Mouse (Mus musculus) kidney, adult 9 months (tissue): ENCODE measurements at regions not wholly inside any gene's neighbourhood (a gene's known extent, or its start where the extent isn't known, plus 50 kb on each side); places are given as distances from the start of the nearest gene placed in this dataset.

Experiments
- DNase-seq: peaks from one replicate; pipeline ENCODE4 v3.0.0; 2022

DNA sequence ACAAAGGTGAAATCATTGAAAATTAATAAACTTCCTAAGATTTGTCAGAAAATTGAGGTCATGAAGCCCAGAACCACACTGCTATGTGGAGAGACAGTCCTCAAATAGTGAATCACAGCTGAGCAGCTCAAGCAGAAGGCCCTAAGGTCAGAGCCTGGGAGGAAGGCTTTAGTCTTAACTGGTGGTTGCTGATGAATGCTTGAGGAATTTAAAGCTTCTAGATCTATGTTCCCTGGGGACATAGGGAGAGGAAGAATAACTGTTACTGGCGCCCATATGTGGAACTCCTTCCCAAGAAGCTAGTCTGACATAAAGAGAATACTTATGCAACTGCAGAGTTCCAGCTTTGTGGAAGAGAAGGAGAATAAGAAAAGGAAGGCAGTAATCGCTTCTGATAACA lies 919.5 kb downstream of the D3Ertd751e start:
- DNase-seq: no peak

DNA sequence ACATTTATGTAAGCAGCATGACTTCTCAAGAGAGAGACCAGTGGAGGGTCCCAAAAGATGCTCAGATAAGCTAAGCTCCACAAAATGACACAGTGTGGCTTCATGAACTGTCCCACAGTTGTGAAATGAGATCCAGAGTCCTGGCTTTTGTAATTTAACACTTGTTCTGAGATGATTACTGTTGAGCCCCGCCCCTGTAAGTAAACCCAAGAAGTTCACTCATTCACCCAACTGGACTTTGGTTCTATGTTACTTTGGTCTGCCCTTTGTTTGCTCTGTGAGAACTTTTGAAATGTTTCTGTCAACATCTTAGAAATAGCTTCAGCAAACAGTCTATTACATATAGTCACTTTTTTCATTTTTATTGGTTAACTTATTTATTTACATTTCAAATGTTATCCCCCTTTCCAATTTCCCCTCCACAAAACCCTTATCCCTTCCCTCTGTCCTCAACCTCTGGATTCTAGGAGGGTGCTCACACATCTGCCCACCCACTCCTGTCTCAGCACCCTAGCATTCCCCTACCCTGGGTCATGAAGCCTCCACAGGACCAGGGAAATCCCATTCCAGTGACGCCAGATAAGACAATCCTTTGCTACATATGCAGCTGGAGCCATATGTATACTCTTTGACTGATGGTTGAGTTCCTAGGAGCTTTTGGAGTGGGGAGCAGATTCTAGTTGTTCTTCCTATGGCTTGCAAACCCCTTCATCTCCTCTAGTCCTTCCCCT lies 934.4 kb downstream of the D3Ertd751e start:
- DNase-seq: peak; percentile 65

DNA sequence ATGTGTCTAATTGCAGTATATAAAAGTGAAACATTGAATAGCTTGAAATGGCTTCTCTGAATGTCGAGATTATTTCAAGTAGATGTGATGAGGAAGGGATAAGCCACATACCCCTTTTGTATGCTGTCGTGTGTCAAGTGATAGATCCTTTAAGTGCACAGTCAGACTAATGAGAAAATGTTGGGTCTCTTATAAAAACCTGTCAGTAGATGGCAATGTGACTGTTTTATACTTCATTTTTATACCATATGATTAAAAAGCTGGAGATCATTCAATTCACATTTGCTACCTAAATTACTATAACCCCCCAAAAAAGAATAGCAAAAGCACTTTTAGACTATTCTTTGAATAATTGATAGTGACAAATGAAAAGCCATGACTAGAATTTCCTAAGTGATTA lies 952.3 kb downstream of the D3Ertd751e start:
- no peak for DNase-seq

DNA sequence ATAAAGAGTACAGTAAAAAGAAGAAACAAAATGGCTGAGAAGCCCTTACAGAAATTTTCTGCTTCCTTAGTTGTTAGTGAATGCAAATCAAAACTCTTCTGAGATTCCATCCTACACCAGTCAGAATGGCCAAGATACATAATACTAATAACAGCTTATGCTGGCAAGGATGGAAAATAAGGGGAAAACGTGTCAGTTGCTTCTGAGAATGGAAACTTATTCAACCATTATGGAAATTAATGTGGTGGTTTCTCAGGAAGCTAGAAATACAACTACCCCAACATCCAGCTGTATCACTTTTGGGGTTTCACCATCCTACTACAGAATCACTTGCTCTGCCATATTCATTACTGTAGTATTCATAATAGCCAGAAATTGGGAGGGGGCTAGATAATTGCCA lies 996.5 kb downstream of the D3Ertd751e start:
- DNase-seq: no peak

DNA sequence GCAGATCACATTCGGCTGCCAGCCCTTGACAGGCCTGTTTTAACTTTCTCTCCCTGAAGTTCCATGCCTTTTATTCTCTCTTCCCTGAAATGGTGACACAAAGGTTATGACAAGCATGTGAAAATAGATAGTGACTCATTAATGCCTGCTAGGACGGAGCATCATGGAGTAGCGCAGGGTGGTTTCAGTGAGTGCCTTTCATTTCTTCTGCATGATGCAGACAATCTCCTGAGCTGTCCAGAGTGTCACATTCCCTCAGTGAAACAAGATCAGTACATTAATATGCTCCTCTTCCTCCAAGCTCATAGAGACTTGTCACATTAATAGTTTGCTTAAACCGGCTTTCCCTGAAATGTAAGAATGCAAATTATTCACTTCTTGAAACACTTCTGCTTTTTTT lies 1010.7 kb downstream of the D3Ertd751e start:
- DNase-seq: no peak

DNA sequence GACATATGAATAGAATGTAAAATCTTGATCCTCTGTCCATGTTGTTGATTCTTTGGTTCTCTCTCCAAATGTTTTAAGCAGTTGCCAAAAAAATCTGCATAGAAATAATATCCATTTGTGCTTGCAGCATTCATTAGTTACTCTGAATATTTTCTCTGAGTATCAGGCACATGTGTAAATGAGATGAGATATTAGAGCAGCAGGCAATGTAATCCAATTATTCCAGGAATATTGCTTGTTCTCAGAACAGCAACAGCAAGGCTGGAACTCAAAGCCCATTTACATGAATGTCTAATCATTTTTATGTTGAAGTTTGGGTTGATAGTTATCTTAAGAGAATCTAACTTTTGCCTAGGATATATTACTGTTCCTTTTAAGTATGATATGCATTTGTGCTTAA lies 1014.9 kb downstream of the D3Ertd751e start:
- DNase-seq: no peak

DNA sequence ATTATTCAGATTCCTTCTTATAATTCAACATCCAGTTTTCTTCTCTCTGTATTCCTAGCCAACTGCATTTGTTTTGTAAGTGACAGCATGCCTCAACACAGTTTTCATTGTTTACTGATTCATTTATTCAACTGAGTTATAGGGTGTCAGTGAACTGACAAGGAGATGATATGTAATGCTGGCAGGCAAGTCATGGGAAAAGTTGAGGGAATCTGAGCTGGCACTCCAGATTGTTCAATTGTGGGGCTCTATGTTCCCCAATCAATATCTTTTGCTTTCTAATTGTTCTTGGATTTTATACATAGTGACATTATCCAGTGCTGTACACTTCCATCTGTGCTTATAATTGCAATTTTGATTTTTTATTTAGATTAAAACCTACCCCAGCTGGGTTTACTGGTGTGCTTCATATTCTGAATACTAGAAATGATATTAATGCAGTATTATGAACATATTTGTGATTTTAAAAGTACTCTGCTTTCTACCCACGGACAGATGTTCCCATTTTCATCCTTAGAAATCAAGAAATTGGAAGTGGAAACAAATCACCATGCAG lies 1015.5 kb downstream of the D3Ertd751e start:
- DNase-seq: no peak

DNA sequence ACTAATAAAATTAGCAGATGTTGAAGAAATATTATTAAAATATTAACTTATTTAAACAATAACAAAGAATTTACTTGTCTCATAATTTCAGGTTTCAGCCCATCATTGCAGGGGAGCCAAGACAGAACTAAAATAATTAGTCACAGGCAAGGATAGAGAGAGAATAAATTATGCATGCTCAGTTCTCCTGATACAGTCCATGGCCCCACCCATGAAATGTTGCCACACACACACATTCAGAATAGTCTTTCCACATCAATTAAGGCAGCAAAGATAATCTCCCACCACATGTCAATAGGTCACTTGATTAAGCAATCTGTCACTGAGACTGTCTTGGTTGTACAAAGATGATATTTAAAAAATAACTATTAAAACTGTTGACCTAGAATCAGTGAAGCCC lies 1019.8 kb downstream of the D3Ertd751e start:
- no peak for DNase-seq

DNA sequence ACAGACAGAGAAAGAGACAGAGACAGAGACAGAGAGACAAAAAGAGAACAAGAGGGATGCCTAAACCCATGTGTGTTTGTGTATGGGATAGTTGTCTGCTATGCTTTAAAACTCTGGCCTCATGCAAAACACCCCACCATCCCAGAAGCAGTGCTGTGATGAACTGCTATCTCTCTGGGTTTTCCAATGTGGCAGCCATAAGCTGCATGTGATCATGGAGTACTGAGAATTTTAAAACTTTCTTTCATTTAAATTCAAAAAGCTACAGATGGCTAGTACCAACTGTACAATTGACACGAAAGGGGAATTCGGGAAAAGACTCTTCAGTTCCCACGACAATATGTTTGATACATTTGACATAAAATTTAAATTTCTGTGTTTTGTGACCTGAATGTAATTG lies 1041.1 kb downstream of the D3Ertd751e start:
- no peak for DNase-seq

DNA sequence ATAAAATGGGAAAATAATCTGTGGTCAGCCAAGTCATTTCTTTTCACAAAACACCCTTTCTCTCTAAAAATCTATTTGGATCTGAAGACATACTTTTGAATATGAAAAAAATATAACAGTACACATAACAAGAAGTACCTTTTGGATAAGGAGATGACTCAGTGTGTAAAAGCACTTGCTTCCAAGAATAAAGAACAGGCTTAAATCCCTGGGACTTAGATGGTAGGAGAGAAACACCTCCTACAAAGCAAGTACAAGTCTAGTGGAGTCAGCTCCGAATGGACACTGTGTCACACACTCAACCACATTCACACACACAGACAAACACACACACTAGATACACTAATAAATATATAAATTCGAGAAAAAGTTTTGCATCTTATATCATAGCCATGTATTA lies 1041.8 kb downstream of the D3Ertd751e start:
- DNase-seq: no peak

DNA sequence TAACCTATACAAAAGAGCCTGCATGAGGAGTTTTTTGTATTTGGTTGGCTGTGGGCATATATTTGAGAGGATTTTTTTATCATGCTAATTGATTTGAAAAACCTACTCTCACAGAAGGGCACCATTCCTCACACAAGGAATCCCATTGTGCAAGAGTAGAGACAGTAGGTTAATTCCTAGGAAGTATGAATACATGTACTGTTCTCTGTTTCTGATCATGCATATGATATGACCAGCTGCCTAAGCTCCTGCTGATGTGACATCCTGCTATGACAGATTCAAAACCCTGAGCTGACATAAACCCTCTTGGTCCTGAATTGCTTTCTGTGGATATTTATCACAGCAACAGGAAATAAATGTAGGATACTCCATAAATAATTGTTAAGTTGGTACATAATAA lies 1048.0 kb downstream of the D3Ertd751e start:
- DNase-seq: no peak

DNA sequence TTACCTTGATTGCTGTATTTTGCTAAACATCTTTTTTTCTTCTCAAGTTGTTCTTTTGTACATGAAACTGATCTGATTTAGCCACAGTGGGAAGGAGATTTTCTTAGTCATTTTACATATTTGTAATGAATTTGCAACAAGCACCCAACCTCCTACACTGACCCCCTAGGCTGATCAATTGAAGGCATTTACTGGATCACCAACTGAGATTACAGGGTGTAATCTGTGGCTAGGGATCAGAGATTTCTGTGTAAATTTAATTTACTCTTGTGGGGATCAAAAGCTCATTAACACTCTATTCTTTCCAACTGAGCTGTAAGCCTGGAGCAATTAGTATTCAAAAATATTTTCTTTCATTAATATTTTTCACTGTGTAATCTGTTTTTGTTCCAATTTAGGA lies 1049.5 kb downstream of the D3Ertd751e start:
- DNase-seq: no peak

DNA sequence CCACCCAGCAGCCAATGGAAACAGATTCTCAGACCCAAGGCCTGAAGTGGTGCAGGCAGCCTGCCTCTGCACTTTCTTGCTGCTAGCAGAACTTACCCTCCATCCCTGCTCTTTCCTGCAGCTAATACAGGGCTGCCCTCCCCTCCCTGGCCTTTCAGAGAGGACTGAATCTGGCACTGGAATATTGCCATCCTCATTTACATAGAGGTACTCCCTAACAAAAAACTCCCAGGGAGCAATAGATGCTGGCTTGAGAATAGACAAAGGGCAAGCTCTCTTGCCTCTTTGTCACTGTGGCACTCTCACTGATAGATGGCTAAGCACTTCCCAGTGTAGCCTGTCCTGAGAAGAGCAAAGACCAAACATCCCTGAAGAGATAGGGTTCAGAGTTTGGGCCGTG lies 1088.0 kb downstream of the D3Ertd751e start:
- no peak for DNase-seq

DNA sequence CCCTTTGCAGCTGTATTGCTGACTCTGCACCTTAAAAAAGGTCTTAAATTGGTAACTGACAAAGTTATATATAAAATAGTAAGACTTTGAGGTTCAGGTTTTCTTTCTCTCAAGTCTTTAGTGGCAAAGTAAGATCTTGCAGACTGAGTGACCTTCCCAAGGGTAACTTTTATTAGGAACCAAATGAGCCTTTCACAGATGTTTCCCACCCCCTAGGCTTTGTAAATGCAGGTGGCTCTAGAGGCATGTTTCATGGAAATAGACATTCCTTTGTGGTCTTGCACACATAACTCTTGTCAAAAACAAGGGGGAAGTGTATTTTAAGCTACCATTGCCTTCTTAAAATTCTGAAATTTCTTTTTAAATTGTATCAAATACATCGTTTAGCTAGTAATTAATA lies 1125.0 kb downstream of the D3Ertd751e start:
- DNase-seq: no peak

DNA sequence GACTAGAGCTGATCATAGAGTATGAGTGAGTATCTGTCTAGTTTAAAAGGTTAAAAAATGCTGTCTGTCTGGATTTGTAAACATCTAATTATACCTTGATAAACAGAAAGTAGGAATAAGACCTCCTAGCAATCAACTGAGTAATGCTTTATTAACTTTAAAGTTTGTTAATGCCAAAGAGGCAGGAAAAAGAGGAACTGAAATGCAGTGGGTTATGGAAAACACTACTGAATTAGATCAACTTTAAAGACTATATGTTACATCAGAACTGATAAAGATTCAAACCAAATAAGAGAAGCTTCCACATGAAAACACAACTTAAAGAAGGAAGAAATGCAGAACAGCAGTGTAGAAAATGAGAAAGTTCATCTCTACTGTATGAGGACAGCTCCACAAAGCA lies 1136.6 kb downstream of the D3Ertd751e start:
- no peak for DNase-seq

DNA sequence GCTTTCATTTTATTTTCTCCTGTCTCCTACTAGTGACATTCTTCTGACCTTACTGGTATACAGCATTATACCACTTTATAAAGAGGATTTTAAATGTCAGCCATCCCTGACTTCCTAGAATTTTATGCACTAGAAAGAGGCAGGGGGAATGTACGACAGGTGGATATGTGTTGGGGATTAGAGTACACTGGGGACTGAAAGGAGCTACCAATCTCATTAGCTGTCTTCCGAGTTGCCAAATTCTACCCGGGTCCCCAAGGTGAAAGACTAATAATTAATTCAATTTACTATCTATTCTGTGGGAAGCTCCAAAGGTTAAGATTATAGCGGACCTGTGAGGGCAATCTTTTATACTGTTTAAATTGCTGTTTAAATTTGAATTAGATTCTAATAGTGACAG lies 1142.1 kb downstream of the D3Ertd751e start:
- peak; percentile 5 for DNase-seq

DNA sequence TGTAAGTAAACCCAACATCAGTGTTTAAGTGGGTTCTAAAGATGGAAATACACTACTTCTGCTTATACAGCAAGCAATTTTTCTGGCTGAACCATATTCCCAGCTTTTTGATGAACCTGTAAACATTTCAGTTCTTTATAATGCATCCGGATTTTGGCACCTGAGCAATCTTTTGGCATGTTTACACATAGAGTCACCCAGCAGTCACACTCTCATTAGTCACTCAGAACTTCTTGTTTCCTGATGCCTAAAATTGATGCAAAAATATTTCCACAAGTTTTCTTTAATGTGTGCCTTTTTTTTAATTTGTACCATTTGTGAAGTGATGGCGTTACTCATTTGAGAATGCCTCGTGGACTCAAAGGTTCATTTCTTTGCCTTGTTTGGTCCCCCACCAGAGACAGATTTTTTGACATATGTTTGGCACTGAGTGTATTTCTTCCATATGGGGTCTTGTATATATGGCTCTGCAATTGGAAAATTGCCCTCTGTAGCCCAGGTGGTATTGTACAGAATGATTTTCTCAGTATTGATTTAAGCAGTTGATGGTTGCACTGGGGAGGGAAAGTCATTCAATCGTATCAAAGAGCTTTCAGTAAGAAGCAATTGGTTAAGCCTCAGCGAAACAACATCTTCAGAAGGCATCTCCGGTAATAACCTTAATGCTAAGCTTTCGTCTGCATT lies 1149.7 kb downstream of the D3Ertd751e start:
- no peak for DNase-seq

DNA sequence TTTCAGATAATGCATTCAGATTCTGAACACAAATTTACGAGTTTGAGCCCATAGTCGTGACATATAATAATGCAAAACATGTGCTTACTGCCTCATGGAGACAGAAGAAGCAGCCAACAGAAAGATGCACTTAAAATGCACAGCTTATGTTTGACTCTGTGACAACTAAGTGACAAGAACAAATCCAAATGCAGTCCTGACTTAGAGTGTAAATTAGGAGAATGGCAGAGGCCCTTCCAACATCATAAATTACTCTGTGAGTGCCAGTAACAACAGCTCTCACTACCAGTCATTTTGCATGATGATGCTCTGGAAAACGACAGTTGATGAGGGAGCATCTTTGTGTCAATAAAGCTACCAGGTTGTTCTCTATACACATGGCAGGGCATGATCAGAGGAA lies 1153.4 kb downstream of the D3Ertd751e start:
- no peak for DNase-seq

DNA sequence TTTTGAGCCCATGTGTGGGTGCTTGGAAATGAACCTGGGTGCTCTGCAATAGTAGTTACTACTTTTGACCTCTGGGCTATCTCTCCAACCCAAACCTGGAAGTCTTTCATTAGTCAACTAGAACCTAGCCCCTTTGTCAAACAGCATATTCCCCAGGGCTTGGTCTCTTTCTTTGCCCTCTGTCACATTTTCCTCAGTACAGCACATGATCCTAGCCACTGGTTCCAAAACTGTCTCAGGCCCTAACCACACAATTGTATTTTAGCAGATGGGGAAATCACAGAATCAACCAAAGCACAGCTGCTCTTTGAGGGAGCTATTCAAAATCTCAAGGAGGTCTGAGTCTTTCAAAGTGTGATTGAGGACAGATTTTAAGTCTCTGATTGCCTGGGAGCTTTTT lies 1155.5 kb downstream of the D3Ertd751e start:
- no peak for DNase-seq

DNA sequence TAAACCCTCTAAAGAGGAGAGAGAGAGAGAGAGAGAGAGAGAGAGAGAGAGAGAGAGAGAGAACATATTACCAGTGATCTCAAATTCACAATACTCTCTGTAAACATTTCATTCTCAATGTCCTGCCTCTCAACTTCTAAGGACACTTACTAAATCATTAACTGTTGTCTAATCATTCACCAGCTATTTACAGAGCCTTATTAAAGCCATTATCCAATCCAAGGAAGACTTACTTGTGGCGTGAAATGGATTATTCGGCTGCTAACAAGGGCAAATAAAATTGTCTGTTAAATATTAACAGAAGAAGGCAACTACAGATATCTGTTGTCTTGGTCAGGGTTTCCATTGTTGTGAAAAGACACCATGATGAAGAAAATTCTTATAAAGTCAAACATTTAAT lies 1156.5 kb downstream of the D3Ertd751e start:
- DNase-seq: peak; percentile 19

DNA sequence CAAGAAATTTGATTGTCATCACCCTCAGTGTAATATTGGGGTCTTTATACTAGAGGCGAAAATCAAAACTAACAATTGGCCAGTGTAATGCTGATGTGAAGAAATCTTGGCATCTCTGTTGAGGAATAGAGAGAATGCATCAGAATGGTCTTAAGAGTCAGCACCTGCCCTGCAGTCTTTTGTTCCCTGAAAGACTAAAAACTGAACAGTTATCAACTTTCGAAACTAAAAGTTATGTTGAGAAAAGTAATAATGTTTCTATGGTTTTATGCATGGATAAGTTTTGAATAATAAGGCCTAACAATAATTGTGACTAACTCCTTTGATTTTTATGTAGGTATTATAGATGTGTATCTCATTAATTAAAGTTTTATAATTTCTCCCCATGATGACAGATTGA lies 1158.6 kb downstream of the D3Ertd751e start:
- no peak for DNase-seq

DNA sequence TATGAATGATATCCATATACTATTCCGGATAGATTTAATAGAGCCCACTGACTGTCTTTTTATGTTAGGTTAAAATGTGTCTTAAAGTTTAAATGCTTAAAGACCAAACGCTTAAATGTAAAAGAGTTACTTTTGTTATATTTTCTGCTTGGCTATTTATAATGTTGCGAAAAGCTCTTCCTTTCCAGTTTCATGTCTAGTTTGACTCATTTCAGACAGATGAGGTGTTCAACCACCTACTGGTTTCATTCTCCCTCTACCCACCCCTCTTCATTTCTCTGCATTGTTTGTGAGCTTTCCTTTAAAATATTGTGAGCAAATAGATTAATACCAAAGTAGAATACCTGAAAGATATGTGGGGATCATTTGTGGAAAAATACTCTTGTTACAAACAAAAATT lies 1163.8 kb downstream of the D3Ertd751e start:
- no peak for DNase-seq

DNA sequence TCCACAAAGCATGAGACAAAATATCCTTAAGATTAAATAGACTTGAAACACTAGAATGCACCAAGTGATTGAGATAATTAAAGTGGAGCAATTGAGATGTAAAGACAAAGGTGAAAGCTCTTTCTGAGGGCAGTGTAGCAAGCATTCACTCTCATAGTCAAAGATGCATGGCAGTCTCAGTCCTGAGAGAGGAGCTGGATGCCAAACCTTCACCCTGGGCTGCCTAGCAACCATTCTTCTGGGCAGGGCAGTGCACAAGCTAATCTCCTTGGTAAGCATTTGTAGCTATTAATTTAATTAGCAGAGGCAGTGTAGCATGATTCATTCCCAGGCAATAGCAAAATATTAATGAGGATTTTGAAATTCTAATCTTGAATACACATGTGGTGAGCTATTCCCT lies 1166.0 kb downstream of the D3Ertd751e start:
- DNase-seq: no peak

DNA sequence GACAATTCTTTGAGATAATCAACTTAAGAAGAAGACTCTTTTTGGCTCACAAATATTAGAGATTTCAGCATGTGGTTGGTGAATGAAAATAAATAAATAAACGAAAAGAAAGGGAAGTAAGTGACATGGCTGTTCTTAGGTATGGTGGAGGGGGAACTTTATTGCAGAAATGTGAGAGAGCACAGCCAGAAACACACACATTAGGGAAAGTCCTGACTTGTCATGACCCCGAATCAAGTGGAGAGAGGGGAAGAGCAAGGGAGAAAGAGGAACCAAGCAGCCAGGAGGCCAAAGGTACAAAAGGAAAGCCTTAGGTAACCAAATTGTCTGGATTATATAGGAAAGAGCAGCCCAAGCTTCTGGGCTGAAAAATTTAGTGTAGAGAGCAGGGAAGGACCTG lies 1172.7 kb downstream of the D3Ertd751e start:
- no peak for DNase-seq

DNA sequence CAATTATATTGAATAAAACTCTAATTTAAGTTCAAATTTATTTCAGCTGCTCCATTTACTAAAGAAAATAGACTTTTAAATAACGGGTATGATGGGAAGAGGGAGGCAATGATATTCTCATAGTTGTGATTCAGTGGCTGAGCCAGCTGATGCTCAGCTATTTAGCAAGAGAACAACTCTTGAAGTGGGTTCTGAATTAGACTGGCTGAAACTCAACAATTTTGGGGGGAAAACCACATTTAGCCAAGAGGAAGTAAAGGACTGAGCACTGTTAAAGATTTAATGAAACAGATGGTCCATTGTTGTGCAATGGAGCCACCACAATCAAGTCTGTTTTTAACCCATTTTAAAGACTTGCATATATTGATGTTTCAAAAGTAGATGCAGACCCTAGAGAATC lies 1193.0 kb downstream of the D3Ertd751e start:
- no peak for DNase-seq
